Mouse (Mus musculus): ENCODE measurements at regions not wholly inside any gene's neighbourhood (a gene's known extent, or its start where the extent isn't known, plus 50 kb on each side); places are given as distances from the start of the nearest gene placed in this dataset.

GRCm38 (mm10) chr11:63525431-63525830 lies 396.6 kb downstream of the Pmp22 start:
- no peaks in the 10 kb centered on the region for H3K4me1 ChIP-seq (ENCODE audit: control insufficient read depth, insufficient read depth, low read length)
- no peak overlapping the region for H3K4me3 ChIP-seq (ENCODE audit: insufficient read depth, low read depth, low read length)
- H3K79me2 ChIP-seq (ENCODE audit: control insufficient read depth, insufficient read depth, low read length) = no peaks in the 10 kb centered on the region
- H3K27ac ChIP-seq (replicated peaks; ENCODE audit: insufficient read depth, low read depth, low read length) = no peak overlapping the region
- 74% methylated on average over 12 of the region's 12 CpGs for WGBS
- TF ChIP-seq CTCF (IDR thresholded peaks at IDR 0.05; ENCODE audit: low read depth, low read length) = no peak
- H3K36me3 ChIP-seq (ENCODE audit: control insufficient read depth, insufficient read depth, low read length) = no peaks in the 10 kb centered on the region
- H3K9ac ChIP-seq (ENCODE audit: low read depth, low read length) = no peak overlapping the region
- DNase-seq (ENCODE audit: extremely low read depth, low read depth, low spot score) = no peak
- H3K27me3 ChIP-seq (ENCODE audit: control insufficient read depth, insufficient read depth, low read length) = no peaks in the 10 kb centered on the region

- H3K27ac ChIP-seq (replicated peaks; ENCODE audit: insufficient read depth, low read depth, low read length) = no peak overlapping the region
- no peak overlapping the region for H3K4me3 ChIP-seq (ENCODE audit: insufficient read depth, low read depth, low read length)
- WGBS = 89% methylated on average over 3 of the region's 3 CpGs
- DNase-seq (ENCODE audit: extremely low read depth, low read depth, low spot score) = no peak
- H3K36me3 ChIP-seq (ENCODE audit: control insufficient read depth, insufficient read depth, low read length) = no peaks in the 10 kb centered on the region
- no peaks in the 10 kb centered on the region for H3K4me1 ChIP-seq (ENCODE audit: control insufficient read depth, insufficient read depth, low read length)
- no peaks in the 10 kb centered on the region for H3K27me3 ChIP-seq (ENCODE audit: control insufficient read depth, insufficient read depth, low read length)
- no peaks in the 10 kb centered on the region for H3K79me2 ChIP-seq (ENCODE audit: control insufficient read depth, insufficient read depth, low read length)
- no peak overlapping the region for H3K9ac ChIP-seq (ENCODE audit: low read depth, low read length)
- TF ChIP-seq CTCF (IDR thresholded peaks at IDR 0.05; ENCODE audit: low read depth, low read length) = no peak
- no peak for TF ChIP-seq POLR2A (IDR thresholded peaks at IDR 0.05; ENCODE audit: extremely low read depth, insufficient read depth, low read length)
These were observed 396.1 kb downstream of the Hs3st3b1 start for GRCm38 (mm10) chr11:63525956-63526355.

GRCm38 (mm10) chr11:63532752-63533151 lies 389.3 kb downstream of the Hs3st3b1 start:
- Histone ChIP-seq H3K4me3 (ENCODE audit: insufficient read depth, low read depth, low read length) (no peak overlapping the region), H3K79me2 (ENCODE audit: control insufficient read depth, insufficient read depth, low read length) (no peaks in the 10 kb centered on the region), H3K36me3 (ENCODE audit: control insufficient read depth, insufficient read depth, low read length) (no peaks in the 10 kb centered on the region), H3K4me1 (ENCODE audit: control insufficient read depth, insufficient read depth, low read length) (no peaks in the 10 kb centered on the region), H3K27ac (replicated peaks; ENCODE audit: insufficient read depth, low read depth, low read length) (no peak overlapping the region), H3K27me3 (ENCODE audit: control insufficient read depth, insufficient read depth, low read length) (no peaks in the 10 kb centered on the region), H3K9ac (ENCODE audit: low read depth, low read length) (no peak overlapping the region)
- DNase-seq (ENCODE audit: extremely low read depth, low read depth, low spot score) = no peak
- TF ChIP-seq POLR2A (IDR thresholded peaks at IDR 0.05; ENCODE audit: extremely low read depth, insufficient read depth, low read length) = no peak
- TF ChIP-seq CTCF (IDR thresholded peaks at IDR 0.05; ENCODE audit: low read depth, low read length) = no peak
- WGBS = 89% methylated on average over 5 of the region's 5 CpGs

GRCm38 (mm10) chr11:63533555-63534200 lies 388.4 kb downstream of the Hs3st3b1 start:
- no peaks in the 10 kb centered on the region for H3K27me3 ChIP-seq (ENCODE audit: control insufficient read depth, insufficient read depth, low read length)
- H3K36me3 ChIP-seq (ENCODE audit: control insufficient read depth, insufficient read depth, low read length) = no peaks in the 10 kb centered on the region
- H3K79me2 ChIP-seq (ENCODE audit: control insufficient read depth, insufficient read depth, low read length) = no peaks in the 10 kb centered on the region
- DNase-seq (ENCODE audit: extremely low read depth, low read depth, low spot score) = no peak
- no peak overlapping the region for H3K9ac ChIP-seq (ENCODE audit: low read depth, low read length)
- TF ChIP-seq POLR2A (IDR thresholded peaks at IDR 0.05; ENCODE audit: extremely low read depth, insufficient read depth, low read length) = no peak
- TF ChIP-seq CTCF (IDR thresholded peaks at IDR 0.05; ENCODE audit: low read depth, low read length) = no peak
- H3K27ac ChIP-seq (replicated peaks; ENCODE audit: insufficient read depth, low read depth, low read length) = no peak overlapping the region
- 68% methylated on average over 4 of the region's 4 CpGs for WGBS
- no peaks in the 10 kb centered on the region for H3K4me1 ChIP-seq (ENCODE audit: control insufficient read depth, insufficient read depth, low read length)
- no peak overlapping the region for H3K4me3 ChIP-seq (ENCODE audit: insufficient read depth, low read depth, low read length)

GRCm38 (mm10) chr11:63537693-63538092 lies 384.4 kb downstream of the Hs3st3b1 start:
- Histone ChIP-seq H3K27me3 (ENCODE audit: control insufficient read depth, insufficient read depth, low read length) (no peaks in the 10 kb centered on the region), H3K9ac (ENCODE audit: low read depth, low read length) (no peak overlapping the region), H3K79me2 (ENCODE audit: control insufficient read depth, insufficient read depth, low read length) (no peaks in the 10 kb centered on the region), H3K4me3 (ENCODE audit: insufficient read depth, low read depth, low read length) (no peak overlapping the region), H3K36me3 (ENCODE audit: control insufficient read depth, insufficient read depth, low read length) (no peaks in the 10 kb centered on the region), H3K27ac (replicated peaks; ENCODE audit: insufficient read depth, low read depth, low read length) (no peak overlapping the region), H3K4me1 (ENCODE audit: control insufficient read depth, insufficient read depth, low read length) (no peaks in the 10 kb centered on the region)
- 46% methylated on average over 3 of the region's 3 CpGs for WGBS
- TF ChIP-seq POLR2A (IDR thresholded peaks at IDR 0.05; ENCODE audit: extremely low read depth, insufficient read depth, low read length) (no peak), CTCF (IDR thresholded peaks at IDR 0.05; ENCODE audit: low read depth, low read length) (no peak)
- DNase-seq (ENCODE audit: extremely low read depth, low read depth, low spot score) = peak; percentile 31

GRCm38 (mm10) chr11:63543971-63544696 lies 378.0 kb downstream of the Hs3st3b1 start:
- H3K4me1 ChIP-seq (ENCODE audit: control insufficient read depth, insufficient read depth, low read length) = no peaks in the 10 kb centered on the region
- no peaks in the 10 kb centered on the region for H3K27me3 ChIP-seq (ENCODE audit: control insufficient read depth, insufficient read depth, low read length)
- H3K27ac ChIP-seq (replicated peaks; ENCODE audit: insufficient read depth, low read depth, low read length) = no peak overlapping the region
- no peak for DNase-seq (ENCODE audit: extremely low read depth, low read depth, low spot score)
- H3K9ac ChIP-seq (ENCODE audit: low read depth, low read length) = no peak overlapping the region
- H3K4me3 ChIP-seq (ENCODE audit: insufficient read depth, low read depth, low read length) = no peak overlapping the region
- no peaks in the 10 kb centered on the region for H3K36me3 ChIP-seq (ENCODE audit: control insufficient read depth, insufficient read depth, low read length)
- 58% methylated on average over 7 of the region's 7 CpGs for WGBS
- TF ChIP-seq POLR2A (IDR thresholded peaks at IDR 0.05; ENCODE audit: extremely low read depth, insufficient read depth, low read length) (no peak), CTCF (IDR thresholded peaks at IDR 0.05; ENCODE audit: low read depth, low read length) (no peak)
- H3K79me2 ChIP-seq (ENCODE audit: control insufficient read depth, insufficient read depth, low read length) = no peaks in the 10 kb centered on the region
